Mouse (Mus musculus) liver, embryonic 12.5 days (tissue): ENCODE data around the gene Ctsw. TPM values are rescaled to one million over a fixed set of nuclear protein-coding genes. Genes with fewer than 3 reads are reported as not detected.

Experiments
- ATAC-seq: fragments of 200-750 bp; cut with Nextera tagmentation; 2 replicates; pipeline ENCODE4 v1.8.0; 2017; ENCODE audit warnings: moderate number of reproducible peaks, mild to moderate bottlenecking, moderate library complexity
- H3K27ac ChIP-seq: fragments of 300-500 bp; sonication (generic); 2 replicates; pipeline ENCODE4 v1.5.1; 2016; ENCODE audit warnings: mild to moderate bottlenecking
- H3K27me3 ChIP-seq: fragments of 300-500 bp; sonication (generic); replicated peaks from 2 replicates; pipeline ENCODE4 v1.6.1; 2016; ENCODE audit warnings: mild to moderate bottlenecking, moderate library complexity
- H3K36me3 ChIP-seq: fragments of 300-500 bp; sonication (generic); 2 replicates; pipeline ENCODE4 v1.6.1; 2016; ENCODE audit warnings: mild to moderate bottlenecking, moderate library complexity
- H3K4me1 ChIP-seq: fragments of 300-500 bp; sonication (generic); 2 replicates; pipeline ENCODE4 v1.6.1; 2016
- H3K4me2 ChIP-seq: fragments of 300-500 bp; sonication (generic); 2 replicates; pipeline ENCODE4 v1.6.1; 2016; ENCODE audit warnings: mild to moderate bottlenecking, moderate library complexity
- H3K4me3 ChIP-seq: fragments of 300-500 bp; sonication (generic); 2 replicates; pipeline ENCODE4 v1.5.1; 2016; ENCODE audit warnings: mild to moderate bottlenecking, moderate library complexity
- H3K9ac ChIP-seq: fragments of 300-500 bp; sonication (generic); 2 replicates; pipeline ENCODE4 v1.6.1; 2016; ENCODE audit warnings: mild to moderate bottlenecking, moderate library complexity
- H3K9me3 ChIP-seq: fragments of 300-500 bp; sonication (generic); replicated peaks from 2 replicates; pipeline ENCODE4 v1.6.1; 2016; ENCODE audit warnings: mild to moderate bottlenecking, moderate library complexity
- WGBS: fragments of 180-500 bp; shearing (Covaris S2); methylation state at CpG from one replicate; pipeline ENCODE4 v1.1.7; 2016; ENCODE audit not compliant: insufficient replicate concordance; 5-methylcytosine and 5-hydroxymethylcytosine counted together
- polyA plus RNA-seq: library from polyadenylated mRNA; unstranded; fragments of >200 nt; fragmentation: Nextera tagmentation; extraction: Ambion mirVana; gene quantifications from 2 replicates; pipeline ENCODE4 v1.2.1, GENCODE M21; 2016

The Ctsw gene
- polyA plus RNA-seq, 1 experiment from 2014 or later: 0.43 TPM

DNA sequence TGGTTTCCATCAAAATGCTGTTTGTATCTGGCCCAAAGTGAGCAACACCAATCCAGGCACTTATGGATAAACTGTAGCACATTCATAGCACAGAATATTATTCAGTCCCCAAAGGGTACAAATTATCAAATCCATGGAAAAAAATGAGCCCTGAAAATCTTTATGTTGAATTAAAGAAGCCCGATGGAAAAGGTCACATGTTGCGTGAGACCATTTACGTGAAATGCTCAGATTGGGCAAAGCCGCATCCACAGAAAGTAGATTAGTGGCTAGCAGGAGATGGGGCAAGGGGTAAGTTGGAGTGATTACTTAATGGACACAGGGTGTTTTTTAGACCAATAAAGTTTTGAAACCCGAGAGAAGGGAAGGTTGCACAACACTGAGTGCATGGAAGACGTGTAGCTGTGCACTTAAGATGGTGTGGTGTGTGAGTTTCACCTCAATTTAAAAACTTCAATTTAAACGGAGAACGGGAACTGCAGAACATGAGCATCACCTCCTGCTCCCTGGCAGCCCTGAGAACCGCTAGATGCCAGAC is 23.9 kb downstream of the Ctsw start:
- Histone ChIP-seq H3K36me3 (no peaks in the 10 kb centered on the region), H3K4me1 (peaks cover 23% of the 10 kb centered on the region), H3K27ac (no peak overlapping the region), H3K4me3 (no peak overlapping the region), H3K9ac (no peak overlapping the region), H3K27me3 (peaks cover 65% of the 10 kb centered on the region), H3K4me2 (no peak overlapping the region), H3K9me3 (peaks cover 8% of the 10 kb centered on the region; the same call in 1 of the 2 replicates)
- no peak for ATAC-seq
- WGBS: 51% methylated on average over 9 of the region's 9 CpGs

DNA sequence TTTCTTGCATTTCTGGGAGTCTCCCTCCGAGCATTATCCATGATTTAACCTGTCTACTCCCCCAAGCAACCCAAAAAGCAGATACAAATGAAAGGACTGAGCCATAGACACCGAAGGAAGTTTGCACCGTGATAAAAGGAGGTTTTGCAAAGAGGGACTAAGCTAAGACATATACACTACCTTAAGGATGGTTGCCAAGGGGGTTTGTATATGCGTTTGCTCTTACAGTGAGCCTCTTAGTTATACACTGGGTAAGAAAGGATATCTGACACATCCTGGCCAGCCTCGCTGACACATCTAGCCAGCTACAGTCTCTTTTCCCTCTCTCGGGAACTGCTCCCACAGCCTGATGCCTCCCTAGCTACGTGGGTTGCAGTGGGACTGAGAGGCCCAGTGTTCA is 34.4 kb downstream of the Ctsw start:
- Histone ChIP-seq H3K9me3 (no peaks in the 10 kb centered on the region), H3K27me3 (peaks cover 16% of the 10 kb centered on the region; the same call in 1 of the 2 replicates), H3K4me3 (0 out of 2 replicates have a peak overlapping the region, but pooled peaks have one; percentile 40), H3K27ac (no peak overlapping the region), H3K4me2 (peak overlapping the region; percentile 72), H3K4me1 (peaks cover 20% of the 10 kb centered on the region), H3K9ac (no peak overlapping the region; the same call in 1 of the 2 replicates), H3K36me3 (no peaks in the 10 kb centered on the region; the same call in 1 of the 2 replicates)
- no peak for ATAC-seq
- 46% methylated on average over 7 of the region's 7 CpGs for WGBS

- ATAC-seq: peak; percentile 43
- Histone ChIP-seq H3K36me3 (no peaks in the 10 kb centered on the region; the same call in 1 of the 2 replicates), H3K27ac (peak overlapping the region; percentile 68), H3K4me3 (peak overlapping the region; percentile 40), H3K4me1 (peaks cover 20% of the 10 kb centered on the region), H3K27me3 (peaks cover 16% of the 10 kb centered on the region; the same call in 1 of the 2 replicates), H3K9me3 (no peaks in the 10 kb centered on the region), H3K4me2 (peak overlapping the region; percentile 72), H3K9ac (peak overlapping the region; percentile 57)
- WGBS: 5% methylated on average over 16 of the region's 16 CpGs
Measured at GRCm38 (mm10) chr19:5432992-5433852, 35.1 kb downstream of the Ctsw start.

GRCm38 (mm10) chr19:5431911-5432464 is 36.3 kb downstream of the Ctsw start:
- WGBS: 65% methylated on average over 4 of the region's 4 CpGs
- H3K36me3 ChIP-seq: peaks cover 4% of the 10 kb centered on the region

DNA sequence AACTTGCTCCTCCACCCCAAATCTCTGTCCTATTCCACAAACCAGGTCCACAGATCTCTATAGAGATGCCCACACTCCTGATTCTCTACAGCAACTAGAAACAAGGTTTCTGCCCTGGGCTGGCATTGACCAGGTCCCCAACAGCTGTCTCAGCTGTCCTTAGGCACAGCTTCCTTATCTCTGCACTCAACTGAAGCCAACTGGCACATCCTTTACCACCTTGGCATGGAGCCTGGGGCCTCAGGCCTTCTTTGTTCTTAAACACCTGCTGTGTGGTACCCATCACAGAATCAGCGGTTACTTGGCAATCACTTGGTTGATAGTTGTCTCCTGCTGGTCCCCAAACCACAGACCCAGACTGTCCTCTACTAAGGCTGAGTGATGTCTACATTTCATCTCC is 37.9 kb downstream of the Ctsw start:
- Histone ChIP-seq H3K27ac (no peak overlapping the region), H3K9ac (no peak overlapping the region), H3K36me3 (peaks cover 14% of the 10 kb centered on the region), H3K4me2 (no peak overlapping the region), H3K4me3 (no peak overlapping the region), H3K4me1 (peaks cover 38% of the 10 kb centered on the region), H3K27me3 (peaks cover 13% of the 10 kb centered on the region; the same call in 1 of the 2 replicates), H3K9me3 (no peaks in the 10 kb centered on the region)
- no peak for ATAC-seq
- 71% methylated on average over 1 of the region's 1 CpGs for WGBS

More at GRCm38 (mm10) chr19:5431911-5432464, 36.3 kb downstream of the Ctsw start:
- no peak for ATAC-seq
- no peak overlapping the region for H3K27ac ChIP-seq
- H3K9ac ChIP-seq: no peak overlapping the region
- H3K4me3 ChIP-seq: no peak overlapping the region
- no peaks in the 10 kb centered on the region for H3K9me3 ChIP-seq
- no peak overlapping the region for H3K4me2 ChIP-seq
- H3K27me3 ChIP-seq: peaks cover 16% of the 10 kb centered on the region; the same call in 1 of the 2 replicates
- peaks cover 23% of the 10 kb centered on the region for H3K4me1 ChIP-seq

- no peak overlapping the region for H3K4me2 ChIP-seq
- ATAC-seq: no peak
- H3K27me3 ChIP-seq: peaks cover 8% of the 10 kb centered on the region; the same call in 1 of the 2 replicates
- H3K27ac ChIP-seq: no peak overlapping the region
- WGBS: 61% methylated on average over 8 of the region's 8 CpGs
- H3K9me3 ChIP-seq: no peaks in the 10 kb centered on the region
- no peak overlapping the region for H3K9ac ChIP-seq
- H3K4me3 ChIP-seq: no peak overlapping the region
- peaks cover 14% of the 10 kb centered on the region for H3K36me3 ChIP-seq
- H3K4me1 ChIP-seq: peaks cover 38% of the 10 kb centered on the region
Measured at GRCm38 (mm10) chr19:5429806-5430205, 38.5 kb downstream of the Ctsw start.

GRCm38 (mm10) chr19:5429219-5429618 is 39.1 kb downstream of the Ctsw start:
- H3K4me3 ChIP-seq: no peak overlapping the region
- no peak for ATAC-seq
- 63% methylated on average over 4 of the region's 4 CpGs for WGBS
- 0 out of 2 replicates have a peak, but pooled peaks cover 3% of the 10 kb centered on the region for H3K27me3 ChIP-seq
- H3K36me3 ChIP-seq: peaks cover 14% of the 10 kb centered on the region
- peaks cover 37% of the 10 kb centered on the region for H3K4me1 ChIP-seq
- H3K9ac ChIP-seq: no peak overlapping the region
- no peak overlapping the region for H3K4me2 ChIP-seq
- no peak overlapping the region for H3K27ac ChIP-seq
- no peaks in the 10 kb centered on the region for H3K9me3 ChIP-seq

GRCm38 (mm10) chr19:5428083-5428482 is 40.2 kb downstream of the Ctsw start:
- Histone ChIP-seq H3K4me1 (peaks cover 37% of the 10 kb centered on the region), H3K27ac (no peak overlapping the region), H3K4me3 (no peak overlapping the region), H3K27me3 (no peaks in the 10 kb centered on the region), H3K36me3 (peaks cover 16% of the 10 kb centered on the region), H3K4me2 (no peak overlapping the region), H3K9me3 (no peaks in the 10 kb centered on the region), H3K9ac (no peak overlapping the region)
- WGBS: 83% methylated on average over 2 of the region's 2 CpGs
- no peak for ATAC-seq

GRCm38 (mm10) chr19:5426640-5427290 is 41.5 kb downstream of the Ctsw start:
- Histone ChIP-seq H3K27ac (no peak overlapping the region), H3K4me2 (peak overlapping the region; percentile 95), H3K4me1 (peaks cover 39% of the 10 kb centered on the region), H3K9me3 (no peaks in the 10 kb centered on the region), H3K36me3 (peaks cover 29% of the 10 kb centered on the region), H3K27me3 (no peaks in the 10 kb centered on the region), H3K9ac (0 out of 2 replicates have a peak overlapping the region, but pooled peaks have one; percentile 12), H3K4me3 (0 out of 2 replicates have a peak overlapping the region, but pooled peaks have one; percentile 78)
- WGBS: 88% methylated on average over 13 of the region's 13 CpGs
- ATAC-seq: no peak

DNA sequence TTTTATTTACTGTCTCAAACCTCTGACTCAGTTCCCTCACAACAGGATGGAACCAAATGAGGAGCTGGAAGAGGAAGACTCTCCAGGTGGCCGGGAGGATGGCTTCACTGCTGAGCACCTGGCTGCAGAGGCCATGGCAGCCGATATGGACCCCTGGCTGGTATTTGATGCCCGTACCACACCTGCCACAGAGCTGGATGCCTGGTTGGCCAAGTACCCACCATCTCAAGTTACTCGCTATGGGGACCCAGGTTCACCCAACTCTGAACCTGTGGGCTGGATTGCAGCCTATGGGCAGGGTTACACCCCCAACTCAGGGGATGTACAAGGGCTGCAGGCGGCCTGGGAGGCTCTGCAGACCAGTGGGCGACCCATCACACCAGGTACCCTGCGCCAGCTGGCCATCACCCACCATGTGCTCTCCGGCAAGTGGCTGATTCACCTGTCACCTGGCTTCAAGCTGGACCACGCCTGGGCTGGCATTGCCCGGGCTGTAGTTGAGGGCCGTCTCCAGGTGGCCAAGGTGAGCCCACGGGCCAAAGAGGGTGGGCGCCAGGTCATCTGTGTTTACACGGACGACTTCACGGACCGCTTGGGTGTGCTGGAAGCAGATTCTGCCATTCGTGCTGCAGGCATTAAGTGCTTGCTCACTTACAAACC is 42.3 kb downstream of the Ctsw start:
- no peaks in the 10 kb centered on the region for H3K27me3 ChIP-seq
- peaks cover 37% of the 10 kb centered on the region for H3K36me3 ChIP-seq
- ATAC-seq: no peak
- peaks cover 39% of the 10 kb centered on the region for H3K4me1 ChIP-seq
- peak overlapping the region; percentile 90 for H3K9ac ChIP-seq
- 80% methylated on average over 18 of the region's 18 CpGs for WGBS
- H3K9me3 ChIP-seq: no peaks in the 10 kb centered on the region
- H3K4me2 ChIP-seq: peak overlapping the region; percentile 95
- peak overlapping the region; percentile 78 for H3K4me3 ChIP-seq
- peak overlapping the region; percentile 89 for H3K27ac ChIP-seq
